23 mouse cellular contexts compared by ENCODE assay signal in the genomic region with DNA sequence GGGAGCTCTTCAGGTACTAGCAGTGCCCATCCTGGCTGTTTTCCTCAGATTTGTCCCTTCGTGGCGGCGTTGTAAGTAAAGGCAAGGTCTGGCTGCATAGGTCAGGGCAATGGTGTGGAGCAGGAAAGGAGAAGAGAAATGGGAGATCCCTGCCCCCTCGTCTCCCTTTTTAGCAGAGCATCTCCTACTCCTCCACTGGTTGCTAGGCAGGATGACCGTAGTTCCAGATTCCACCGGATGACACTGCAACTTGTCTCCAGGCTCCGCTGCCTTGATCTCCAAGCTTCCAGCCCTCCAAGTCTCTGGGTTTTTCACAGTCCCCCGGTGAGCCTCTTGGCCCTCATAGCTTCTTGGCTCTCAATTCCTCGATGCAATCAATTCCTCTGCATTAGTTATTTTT.
"Had no signal": no experiment of that assay in that cellular context is flagged by ENCODE, and none has a peak within 500 bp of the region (broad histone marks: within the 10 kb centered on the region; RNA-seq: fewer than 3 reads in every experiment).

No protein-coding gene starts in this region.

- H3K4me3 ChIP-seq: gastrocnemius, adult 2 months; heart, adult 2 months; heart, embryonic 12.5 days; hindbrain, embryonic 10.5 days; hindbrain, embryonic 12.5 days; intestine, embryonic 15.5 days; kidney, embryonic 15.5 days; layer of hippocampus, adult 2 months; left cerebral cortex, adult 2 months; limb, embryonic 13.5 days; limb, embryonic 15.5 days; liver, embryonic 13.5 days; liver, embryonic 15.5 days had no signal

- H3K9me3 ChIP-seq: heart, embryonic 12.5 days; hindbrain, embryonic 10.5 days; hindbrain, embryonic 12.5 days; intestine, embryonic 15.5 days; kidney, embryonic 15.5 days; limb, embryonic 13.5 days; limb, embryonic 15.5 days; liver, embryonic 13.5 days; liver, embryonic 15.5 days had no signal

- H3K36me3 ChIP-seq: heart, embryonic 12.5 days; hindbrain, embryonic 10.5 days; hindbrain, embryonic 12.5 days; intestine, embryonic 15.5 days; kidney, embryonic 15.5 days; limb, embryonic 13.5 days; limb, embryonic 15.5 days; liver, embryonic 13.5 days; liver, embryonic 15.5 days had no signal

- DNase-seq: gastrocnemius, adult 2 months; gastrocnemius, postnatal 10 days; gastrocnemius, postnatal 25 days; heart, postnatal 10 days; heart, postnatal 4 days; kidney, adult 18-20 months; kidney, adult 9 months; kidney, postnatal 10 days; kidney, postnatal 25 days; kidney, postnatal 4 days; liver, embryonic 13.5 days had no signal

- H3K27me3 ChIP-seq: heart, embryonic 12.5 days; intestine, embryonic 15.5 days; kidney, embryonic 15.5 days; limb, embryonic 13.5 days; limb, embryonic 15.5 days; liver, embryonic 13.5 days; liver, embryonic 15.5 days had no signal

- H3K27ac ChIP-seq: gastrocnemius, adult 2 months; heart, adult 2 months; hindbrain, embryonic 10.5 days; hindbrain, embryonic 12.5 days; hindbrain, embryonic 14.5 days; intestine, embryonic 15.5 days; kidney, embryonic 15.5 days; layer of hippocampus, adult 2 months; left cerebral cortex, adult 2 months; limb, embryonic 13.5 days; limb, embryonic 15.5 days; liver, embryonic 13.5 days; liver, embryonic 15.5 days had no signal

- H3K4me1 ChIP-seq: intestine, embryonic 15.5 days; liver, embryonic 13.5 days; liver, embryonic 15.5 days had no signal
